Mouse (Mus musculus): ENCODE results near the gene Tenm4.

Tenm4 gene

GRCm38 (mm10) chr7:96844104-96844894 is 673.3 kb downstream of the Tenm4 start:
- in situ Hi-C loops (cut with MboI; ENCODE audit: low pct_unique_long_range_greater_than_20kb in 1 of 2, low sequenced_read_pairs in 2 of 2, unreplicated experiment in 1 of 2), result no loop called here

GRCm38 (mm10) chr7:96852781-96853180 is 681.7 kb downstream of the Tenm4 start:
- in situ Hi-C loops (cut with MboI; ENCODE audit: low pct_unique_long_range_greater_than_20kb in 1 of 2, low sequenced_read_pairs in 2 of 2, unreplicated experiment in 1 of 2), result no loop called here

- in situ Hi-C loops (cut with MboI; ENCODE audit: low pct_unique_long_range_greater_than_20kb in 1 of 2, low sequenced_read_pairs in 2 of 2, unreplicated experiment in 1 of 2), result no loop called here
Measured at GRCm38 (mm10) chr7:96855867-96856406, 684.9 kb downstream of the Tenm4 start.

GRCm38 (mm10) chr7:96856518-96856917 is 685.5 kb downstream of the Tenm4 start:
- in situ Hi-C loops (cut with MboI; ENCODE audit: low pct_unique_long_range_greater_than_20kb in 1 of 2, low sequenced_read_pairs in 2 of 2, unreplicated experiment in 1 of 2), result no loop called here

- in situ Hi-C loops (cut with MboI; ENCODE audit: low pct_unique_long_range_greater_than_20kb in 1 of 2, low sequenced_read_pairs in 2 of 2, unreplicated experiment in 1 of 2), result no loop called here
Measured at GRCm38 (mm10) chr7:96859077-96859476, 688.0 kb downstream of the Tenm4 start.

- in situ Hi-C loops (cut with MboI; ENCODE audit: low pct_unique_long_range_greater_than_20kb in 1 of 2, low sequenced_read_pairs in 2 of 2, unreplicated experiment in 1 of 2), result no loop called here
Measured at GRCm38 (mm10) chr7:96859684-96860083, 688.6 kb downstream of the Tenm4 start.

GRCm38 (mm10) chr7:96860650-96861049 is 689.6 kb downstream of the Tenm4 start:
- in situ Hi-C loops (cut with MboI; ENCODE audit: low pct_unique_long_range_greater_than_20kb in 1 of 2, low sequenced_read_pairs in 2 of 2, unreplicated experiment in 1 of 2), result no loop called here

- in situ Hi-C loops (cut with MboI; ENCODE audit: low pct_unique_long_range_greater_than_20kb in 1 of 2, low sequenced_read_pairs in 2 of 2, unreplicated experiment in 1 of 2), result no loop called here
Measured at GRCm38 (mm10) chr7:96864894-96865722, 694.1 kb downstream of the Tenm4 start.

GRCm38 (mm10) chr7:96869079-96869810 is 698.2 kb downstream of the Tenm4 start:
- in situ Hi-C loops (cut with MboI; ENCODE audit: low pct_unique_long_range_greater_than_20kb in 1 of 2, low sequenced_read_pairs in 2 of 2, unreplicated experiment in 1 of 2), result no loop called here

- in situ Hi-C loops (cut with MboI; ENCODE audit: low pct_unique_long_range_greater_than_20kb in 1 of 2, low sequenced_read_pairs in 2 of 2, unreplicated experiment in 1 of 2), result no loop called here
Measured at GRCm38 (mm10) chr7:96870473-96870872, 699.4 kb downstream of the Tenm4 start.

- in situ Hi-C loops (cut with MboI; ENCODE audit: low pct_unique_long_range_greater_than_20kb in 1 of 2, low sequenced_read_pairs in 2 of 2, unreplicated experiment in 1 of 2), result no loop called here
Measured at GRCm38 (mm10) chr7:96871031-96871430, 700.0 kb downstream of the Tenm4 start.

GRCm38 (mm10) chr7:96878511-96879276 is 707.6 kb downstream of the Tenm4 start:
- in situ Hi-C loops (cut with MboI; ENCODE audit: low pct_unique_long_range_greater_than_20kb in 1 of 2, low sequenced_read_pairs in 2 of 2, unreplicated experiment in 1 of 2), result no loop called here

GRCm38 (mm10) chr7:96879593-96879992 is 708.5 kb downstream of the Tenm4 start:
- in situ Hi-C loops (cut with MboI; ENCODE audit: low pct_unique_long_range_greater_than_20kb in 1 of 2, low sequenced_read_pairs in 2 of 2, unreplicated experiment in 1 of 2), result no loop called here

GRCm38 (mm10) chr7:96880221-96880944 is 709.3 kb downstream of the Tenm4 start:
- in situ Hi-C loops (cut with MboI; ENCODE audit: low pct_unique_long_range_greater_than_20kb in 1 of 2, low sequenced_read_pairs in 2 of 2, unreplicated experiment in 1 of 2), result no loop called here

GRCm38 (mm10) chr7:96883297-96883696 is 712.3 kb downstream of the Tenm4 start:
- in situ Hi-C loops (cut with MboI; ENCODE audit: low pct_unique_long_range_greater_than_20kb in 1 of 2, low sequenced_read_pairs in 2 of 2, unreplicated experiment in 1 of 2), result no loop called here

GRCm38 (mm10) chr7:96887088-96887654 is 716.1 kb downstream of the Tenm4 start:
- in situ Hi-C loops (cut with MboI; ENCODE audit: low pct_unique_long_range_greater_than_20kb in 1 of 2, low sequenced_read_pairs in 2 of 2, unreplicated experiment in 1 of 2), result no loop called here

Measured in mouse embryonic stem cell (cell line).